Mouse (Mus musculus) hematopoietic stem cell, adult 5-6 weeks (primary cell): ENCODE results near the gene Commd2. TPM values are rescaled to one million over a fixed set of nuclear protein-coding genes. Genes with fewer than 3 reads are reported as not detected.

Experiments
- ATAC-seq, 2 experiments: fragments of 125-278 bp in 1 of 2; replicated peaks in 1 of 2; 2 replicates each; pipeline ENCODE4 v1.8.0; 2016 to 2017; ENCODE audit warnings: inconsistent platforms in 2 of 2, mild to moderate bottlenecking in 2 of 2, moderate number of reproducible peaks in 2 of 2, low read depth in 1 of 2, moderate TSS enrichment in 1 of 2; ENCODE audit not compliant: low FRiP score in 2 of 2, poor library complexity in 2 of 2, severe bottlenecking in 2 of 2, insufficient read depth in 1 of 2, low TSS enrichment in 1 of 2
- total RNA-seq: library from RNA; stranded (forward); fragments of 172-1452, 232-1000 nt; gene quantifications from 2 replicates; pipeline ENCODE4 v1.2.3, GENCODE M21; 2017

Commd2 gene
- 11.7 and 22.3 TPM in 2 replicates for total RNA-seq

DNA sequence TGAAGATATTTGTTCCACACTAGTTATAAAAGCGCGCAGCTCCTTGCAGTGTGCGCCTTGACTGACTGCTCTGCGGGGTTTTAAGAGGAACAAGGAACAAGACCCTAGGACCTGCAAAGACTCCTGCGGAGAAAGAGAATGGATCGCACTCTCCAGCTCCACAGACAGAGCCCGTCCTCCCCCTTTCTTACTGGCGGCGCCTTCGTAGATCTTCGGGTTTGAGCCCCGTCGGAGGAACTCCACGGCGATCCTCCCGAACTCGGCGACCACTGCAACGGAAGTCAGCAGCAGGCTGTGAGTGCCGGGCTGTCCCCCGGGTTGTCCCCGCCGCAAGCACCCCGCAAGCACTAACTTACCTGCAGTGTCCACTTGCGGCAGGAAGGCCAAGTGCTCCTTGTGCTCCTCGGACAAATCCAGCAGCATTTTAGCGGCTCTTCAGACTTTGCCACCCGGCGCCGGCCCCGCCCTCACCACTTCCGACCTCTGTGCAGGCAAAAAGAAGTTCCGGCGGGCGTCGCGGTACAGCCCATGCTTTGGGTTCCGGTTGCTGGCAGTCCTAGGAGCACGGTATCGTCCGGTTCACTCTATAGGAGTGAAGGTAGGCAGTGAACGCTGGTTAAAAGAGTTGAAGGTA lies at the start of gene Commd2:
TSS of gene Commd2 (minus strand) at position 485 of the 634 bp plus-strand sequence.
- ATAC-seq = peak; percentile 99

- ATAC-seq = no peak
Measured at GRCm38 (mm10) chr3:57696779-57697178, 45.3 kb upstream of the Commd2 start.

GRCm38 (mm10) chr3:57696249-57696648 lies 44.7 kb upstream of the Commd2 start:
- peak in 1 of 2 experiments; percentile 36; a peak in 2 of 4 replicates for ATAC-seq

- no peak for ATAC-seq
Measured at GRCm38 (mm10) chr3:57692719-57693118, 41.2 kb upstream of the Commd2 start, which contains the start of gene Ankub1. Gene Ankub1 (minus strand): TSS chr3:57692799.

- no peak for ATAC-seq
Measured at GRCm38 (mm10) chr3:57691772-57692171, 40.3 kb upstream of the Commd2 start.

DNA sequence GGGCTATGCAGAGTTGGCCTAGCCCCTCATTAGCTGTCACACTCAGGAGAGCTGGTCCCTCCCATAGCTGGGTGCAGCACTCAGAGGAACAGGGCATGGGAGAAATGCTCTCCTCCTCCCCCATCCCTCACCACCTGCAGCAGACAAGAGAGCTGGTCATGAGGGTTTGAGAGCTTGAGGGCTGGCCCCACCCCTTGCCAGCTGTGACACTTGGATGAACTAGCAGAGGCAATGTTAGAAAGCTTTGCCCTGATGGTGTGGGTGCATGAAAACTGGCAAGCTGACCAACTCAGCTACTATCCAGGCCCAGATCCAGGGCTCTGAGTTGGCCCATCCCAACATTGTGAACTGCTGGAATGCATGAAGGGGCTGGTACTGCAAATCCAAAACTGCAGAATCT lies 26.3 kb upstream of the Commd2 start:
- ATAC-seq = no peak

GRCm38 (mm10) chr3:57674075-57674474 lies 22.6 kb upstream of the Commd2 start:
- ATAC-seq = no peak

- peak; percentile 98 to 99 for ATAC-seq
Measured at GRCm38 (mm10) chr3:57673586-57673985, 22.1 kb upstream of the Commd2 start.

DNA sequence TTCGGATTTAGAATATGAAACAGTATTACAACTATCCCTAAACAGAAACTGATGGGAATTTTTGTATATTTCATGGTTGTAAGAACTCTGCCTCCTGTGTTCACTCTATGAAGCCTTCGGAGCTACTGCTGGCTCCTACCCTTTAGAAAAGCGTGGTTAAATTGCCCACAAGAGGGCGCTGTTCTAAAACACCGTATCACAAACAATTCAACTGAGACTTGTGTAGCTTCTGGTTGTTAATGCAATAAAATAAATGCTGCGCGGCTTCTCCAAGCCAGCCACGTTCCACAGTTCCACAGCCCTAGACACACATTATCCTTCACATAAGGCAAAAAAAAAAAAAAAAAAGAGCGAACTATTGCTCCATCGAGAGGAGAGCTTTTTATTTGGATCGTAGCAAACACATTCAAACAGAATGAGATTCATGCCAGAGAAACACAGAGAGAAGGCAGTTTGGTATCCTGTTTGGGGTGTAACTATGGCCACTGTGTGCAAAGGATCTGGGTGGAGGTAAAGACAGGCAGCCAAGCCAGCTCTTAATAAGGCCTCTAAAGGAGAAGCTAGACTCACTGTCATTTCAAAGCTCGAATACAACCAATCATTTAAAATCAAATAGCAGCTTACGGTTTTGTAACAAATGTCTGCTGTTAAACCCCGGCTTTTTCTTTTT lies 15.7 kb upstream of the Commd2 start:
- ATAC-seq = peak; percentile 86 to 88

DNA sequence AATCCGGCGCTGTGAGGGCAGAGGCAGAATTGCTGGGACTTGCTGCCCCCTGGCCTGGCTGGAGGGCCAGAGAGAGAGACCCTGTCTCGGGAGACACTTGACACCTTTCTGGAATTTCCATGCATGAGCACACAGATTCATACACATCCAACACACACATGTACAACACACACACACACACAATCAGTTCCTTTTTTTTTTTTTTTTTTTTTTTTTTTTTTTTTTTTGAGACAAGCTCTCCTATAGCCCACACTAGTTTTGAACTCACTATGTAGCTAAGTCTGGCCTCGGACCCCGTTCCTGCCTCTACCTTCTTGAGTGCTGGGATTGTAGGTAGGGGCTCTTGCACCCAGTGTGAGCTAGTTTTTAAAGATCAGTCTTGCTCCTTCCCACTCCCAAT lies 14.4 kb upstream of the Commd2 start:
- ATAC-seq = no peak

GRCm38 (mm10) chr3:57664682-57665081 lies 13.2 kb upstream of the Commd2 start:
- no peak for ATAC-seq

- ATAC-seq = peak in 1 of 2 experiments; percentile 59; a peak in 1 of 4 replicates
Measured at GRCm38 (mm10) chr3:57663731-57664130, 12.2 kb upstream of the Commd2 start.

GRCm38 (mm10) chr3:57658608-57659007 lies 7.1 kb upstream of the Commd2 start:
- ATAC-seq = no peak

DNA sequence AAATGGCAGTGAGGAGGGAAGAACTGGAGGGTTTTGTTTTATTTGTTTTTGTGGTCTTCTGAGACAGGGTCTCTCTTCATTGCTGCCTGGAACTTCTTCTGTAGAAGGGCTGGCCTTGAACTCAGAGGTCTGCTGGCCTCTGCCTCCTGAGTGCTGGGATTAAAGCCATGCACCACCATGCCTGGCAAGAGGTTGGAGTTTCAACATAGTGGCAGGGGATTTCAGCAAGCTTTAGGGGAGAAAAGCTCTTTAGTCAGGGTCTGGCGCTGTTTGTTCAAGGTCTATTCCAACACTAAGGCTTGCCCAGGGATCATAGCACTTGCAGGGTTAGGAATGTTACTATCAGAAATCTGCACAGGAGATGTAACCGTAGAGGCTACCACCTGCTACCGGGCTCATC lies 2.1 kb upstream of the Commd2 start:
- no peak for ATAC-seq

DNA sequence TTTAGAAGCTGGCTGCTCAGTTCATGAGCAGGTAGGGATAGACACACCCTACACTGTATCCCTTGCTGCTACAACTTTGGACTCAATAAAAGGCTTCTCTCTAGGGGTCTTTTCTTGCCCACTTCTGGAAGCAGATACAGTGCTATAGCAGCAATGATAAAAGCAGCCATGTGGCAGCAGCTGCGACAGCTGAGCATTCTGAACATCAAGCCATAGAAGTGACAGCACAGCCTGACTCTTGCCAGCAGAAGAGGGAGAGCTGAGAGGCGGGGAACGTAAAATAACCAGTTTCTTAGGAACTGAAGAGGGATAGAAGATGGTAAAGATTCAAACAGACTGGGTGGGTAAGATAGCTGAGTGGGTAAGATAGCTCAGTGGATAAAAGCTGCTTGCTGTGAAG lies 970 bp upstream of the Commd2 start:
- no peak for ATAC-seq

GRCm38 (mm10) chr3:57651865-57652259 lies 347 bp upstream of the Commd2 start:
- peak in 1 of 2 experiments; percentile 20; a peak in 1 of 4 replicates for ATAC-seq

- ATAC-seq = no peak
Measured at GRCm38 (mm10) chr3:57643191-57643590, 8.3 kb downstream of the Commd2 start.

- no peak for ATAC-seq
Measured at GRCm38 (mm10) chr3:57637596-57637995, 13.9 kb downstream of the Commd2 start.
